Mouse (Mus musculus): ENCODE measurements around the gene Arpc4. TPM values are rescaled to one million over a fixed set of nuclear protein-coding genes. Genes with fewer than 3 reads are reported as not detected.

The Arpc4 gene
- polyA plus RNA-seq, 1 experiment from 2014 or later: 377 TPM

DNA sequence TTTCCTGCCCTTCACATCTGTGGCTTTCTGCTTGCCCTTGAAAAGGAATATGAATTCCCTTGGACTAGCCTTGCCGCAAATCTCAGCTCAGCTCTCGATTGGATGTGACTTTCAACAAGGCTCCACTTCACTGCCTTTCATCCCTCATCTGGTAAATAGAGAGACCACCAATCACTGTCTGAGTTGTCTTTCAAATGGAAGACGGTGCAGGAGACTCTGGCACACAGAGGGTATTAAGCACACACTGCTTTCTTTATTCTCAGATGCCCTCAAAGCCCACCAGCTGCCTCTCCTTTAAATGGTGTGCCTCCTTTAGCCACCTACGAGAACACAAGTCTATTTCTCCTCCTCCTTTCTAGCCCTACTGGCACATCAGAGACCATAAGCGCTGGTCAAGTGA is 9.3 kb upstream of the Arpc4 start:
- Histone ChIP-seq H3K27ac (replicated peaks) (0 out of 2 replicates have a peak overlapping the region, but pooled peaks have one; percentile 5), H3K36me3 (replicated peaks) (peaks cover 69% of the 10 kb centered on the region), H3K27me3 (replicated peaks; ENCODE audit: low read depth, poor library complexity, severe bottlenecking) (no peaks in the 10 kb centered on the region), H3K4me1 (no peaks in the 10 kb centered on the region), H3K4me3 (no peak overlapping the region), H3K9me3 (no peaks in the 10 kb centered on the region)
- DNase-seq (ENCODE audit: low spot score): no peak
- 84% methylated on average over 5 of the region's 5 CpGs for WGBS

- Histone ChIP-seq H3K36me3 (replicated peaks) (peaks cover 87% of the 10 kb centered on the region), H3K9me3 (no peaks in the 10 kb centered on the region), H3K4me1 (no peaks in the 10 kb centered on the region), H3K27me3 (replicated peaks; ENCODE audit: low read depth, poor library complexity, severe bottlenecking) (no peaks in the 10 kb centered on the region), H3K27ac (replicated peaks) (no peak overlapping the region), H3K4me3 (no peak overlapping the region)
- no peak for DNase-seq (ENCODE audit: low spot score)
- WGBS: 92% methylated on average over 20 of the region's 20 CpGs
These were observed 7.6 kb upstream of the Arpc4 start for GRCm38 (mm10) chr6:113370194-113370929.

DNA sequence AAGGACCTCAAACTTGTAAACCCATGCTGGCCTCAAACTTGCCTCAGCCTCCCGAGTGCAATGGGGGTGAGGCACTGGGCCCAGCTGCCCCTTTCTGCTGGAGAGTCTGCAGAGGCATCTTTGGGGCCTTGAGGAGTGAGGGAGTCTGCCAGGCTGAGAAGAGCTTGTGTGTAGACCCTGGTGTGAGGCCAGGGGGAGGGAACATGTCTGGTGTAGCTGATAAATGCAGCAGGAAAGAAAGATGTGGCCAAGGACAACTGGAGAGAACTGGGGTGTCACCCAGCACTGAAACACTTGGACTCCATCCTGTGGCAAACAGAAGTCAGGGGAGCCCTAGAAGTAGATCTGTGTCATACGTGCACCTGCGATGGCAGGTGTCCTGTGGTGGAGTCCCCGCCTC is 4.4 kb upstream of the Arpc4 start:
- no peaks in the 10 kb centered on the region for H3K27me3 ChIP-seq (replicated peaks; ENCODE audit: low read depth, poor library complexity, severe bottlenecking)
- no peak overlapping the region for H3K4me3 ChIP-seq
- peaks cover 13% of the 10 kb centered on the region for H3K4me1 ChIP-seq
- 90% methylated on average over 4 of the region's 4 CpGs for WGBS
- DNase-seq (ENCODE audit: low spot score): no peak
- H3K36me3 ChIP-seq (replicated peaks): peaks cover 76% of the 10 kb centered on the region
- H3K9me3 ChIP-seq: no peaks in the 10 kb centered on the region
- H3K27ac ChIP-seq (replicated peaks): no peak overlapping the region

GRCm38 (mm10) chr6:113377172-113377495 is 781 bp upstream of the Arpc4 start:
- DNase-seq (ENCODE audit: low spot score): no peak
- peak overlapping the region; percentile 86 for H3K4me3 ChIP-seq
- H3K27me3 ChIP-seq (replicated peaks; ENCODE audit: low read depth, poor library complexity, severe bottlenecking): no peaks in the 10 kb centered on the region
- H3K27ac ChIP-seq (replicated peaks): peak overlapping the region; percentile 99
- H3K9me3 ChIP-seq: no peaks in the 10 kb centered on the region
- WGBS: 10% methylated on average over 7 of the region's 7 CpGs
- peaks cover 64% of the 10 kb centered on the region for H3K36me3 ChIP-seq (replicated peaks)
- peaks cover 24% of the 10 kb centered on the region for H3K4me1 ChIP-seq

DNA sequence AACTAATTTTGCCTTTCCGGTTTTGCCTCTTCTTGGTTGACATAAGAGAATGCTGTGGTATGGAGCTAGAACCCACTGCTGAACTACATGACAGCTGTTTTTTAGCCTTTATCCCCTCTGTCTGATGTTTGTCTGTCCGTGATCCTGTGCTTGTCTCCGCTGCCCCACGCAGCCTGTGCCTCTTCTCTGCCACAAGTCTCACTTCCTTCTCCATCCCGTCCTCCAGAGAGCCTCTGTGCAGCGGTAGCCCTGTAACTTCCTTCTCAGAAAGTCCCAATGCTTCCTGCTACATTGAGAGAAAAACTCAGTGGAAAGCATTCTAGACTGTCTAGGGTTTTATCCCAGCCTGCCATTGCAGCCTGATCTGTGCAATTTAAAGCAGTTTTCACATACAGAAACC is 1.3 kb downstream of the Arpc4 start:
- Histone ChIP-seq H3K27me3 (replicated peaks; ENCODE audit: low read depth, poor library complexity, severe bottlenecking) (no peaks in the 10 kb centered on the region), H3K27ac (replicated peaks) (no peak overlapping the region), H3K9me3 (no peaks in the 10 kb centered on the region), H3K36me3 (replicated peaks) (peaks cover 64% of the 10 kb centered on the region), H3K4me1 (peaks cover 24% of the 10 kb centered on the region), H3K4me3 (peak overlapping the region; percentile 86)
- WGBS: 86% methylated on average over 6 of the region's 6 CpGs
- no peak for DNase-seq (ENCODE audit: low spot score)

- Histone ChIP-seq H3K27me3 (replicated peaks; ENCODE audit: low read depth, poor library complexity, severe bottlenecking) (no peaks in the 10 kb centered on the region), H3K4me3 (no peak overlapping the region), H3K9me3 (no peaks in the 10 kb centered on the region), H3K36me3 (replicated peaks) (peaks cover 64% of the 10 kb centered on the region), H3K27ac (replicated peaks) (no peak overlapping the region), H3K4me1 (peaks cover 24% of the 10 kb centered on the region)
- WGBS: 93% methylated on average over 11 of the region's 11 CpGs
- no peak for DNase-seq (ENCODE audit: low spot score)
These were observed 2.6 kb downstream of the Arpc4 start for GRCm38 (mm10) chr6:113380480-113380879.

DNA sequence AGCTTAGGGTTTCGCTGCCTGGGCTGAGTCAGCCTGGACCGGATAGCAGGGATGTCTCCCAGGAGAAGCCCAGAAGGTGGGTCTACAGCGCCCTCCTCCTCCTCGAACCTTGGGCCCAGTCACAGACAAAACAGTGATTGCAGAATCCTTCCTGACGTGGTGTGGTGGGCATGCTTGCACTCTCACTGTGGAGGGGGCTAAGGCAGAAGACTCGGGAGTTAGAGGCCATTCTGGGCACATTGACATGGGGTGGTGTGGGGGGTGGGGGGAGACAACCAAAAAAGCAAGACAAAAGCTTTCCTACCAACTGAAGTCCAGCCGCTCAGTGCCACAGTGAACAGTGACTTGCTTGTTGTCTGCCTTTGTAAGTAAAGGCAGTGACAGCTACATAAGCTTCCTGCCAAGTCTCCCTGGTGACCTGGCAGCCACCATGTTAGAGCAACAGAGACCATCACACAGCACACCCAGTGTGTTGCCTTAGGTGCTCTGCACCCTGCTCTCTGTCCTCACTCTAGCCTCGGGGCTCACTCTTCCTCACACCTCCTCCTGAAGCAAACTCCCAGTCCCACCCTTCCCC is 6.5 kb downstream of the Arpc4 start:
- H3K36me3 ChIP-seq (replicated peaks): peaks cover 98% of the 10 kb centered on the region
- peaks cover under 1% of the 10 kb centered on the region for H3K4me1 ChIP-seq
- no peaks in the 10 kb centered on the region for H3K9me3 ChIP-seq
- H3K4me3 ChIP-seq: no peak overlapping the region
- 90% methylated on average over 8 of the region's 8 CpGs for WGBS
- no peak overlapping the region for H3K27ac ChIP-seq (replicated peaks)
- DNase-seq (ENCODE audit: low spot score): no peak
- H3K27me3 ChIP-seq (replicated peaks; ENCODE audit: low read depth, poor library complexity, severe bottlenecking): no peaks in the 10 kb centered on the region

- 89% methylated on average over 11 of the region's 11 CpGs for WGBS
- H3K4me3 ChIP-seq: no peak overlapping the region
- H3K27ac ChIP-seq (replicated peaks): no peak overlapping the region
- H3K4me1 ChIP-seq: no peaks in the 10 kb centered on the region
- DNase-seq (ENCODE audit: low spot score): no peak
- no peaks in the 10 kb centered on the region for H3K27me3 ChIP-seq (replicated peaks; ENCODE audit: low read depth, poor library complexity, severe bottlenecking)
- peaks cover 100% of the 10 kb centered on the region for H3K36me3 ChIP-seq (replicated peaks)
- H3K9me3 ChIP-seq: no peaks in the 10 kb centered on the region
These were observed 7.3 kb downstream of the Arpc4 start for GRCm38 (mm10) chr6:113385160-113385714.

GRCm38 (mm10) chr6:113386025-113386424 is 8.1 kb downstream of the Arpc4 start:
- H3K4me1 ChIP-seq: no peaks in the 10 kb centered on the region
- H3K4me3 ChIP-seq: no peak overlapping the region
- peaks cover 3% of the 10 kb centered on the region; the same call in 1 of the 2 replicates for H3K27me3 ChIP-seq (replicated peaks; ENCODE audit: low read depth, poor library complexity, severe bottlenecking)
- DNase-seq (ENCODE audit: low spot score): no peak
- WGBS: 86% methylated on average over 3 of the region's 3 CpGs
- peaks cover 100% of the 10 kb centered on the region for H3K36me3 ChIP-seq (replicated peaks)
- H3K27ac ChIP-seq (replicated peaks): no peak overlapping the region
- no peaks in the 10 kb centered on the region for H3K9me3 ChIP-seq

GRCm38 (mm10) chr6:113388960-113389359 is 11.0 kb downstream of the Arpc4 start, which contains the start of gene Ttll3:
TSS of gene Ttll3 (plus strand) at chr6:113389260.
- H3K27me3 ChIP-seq (replicated peaks; ENCODE audit: low read depth, poor library complexity, severe bottlenecking): peaks cover 14% of the 10 kb centered on the region
- no peak for DNase-seq (ENCODE audit: low spot score)
- H3K4me1 ChIP-seq: peaks cover 20% of the 10 kb centered on the region
- H3K27ac ChIP-seq (replicated peaks): no peak within 1 kb of the TSS
- H3K36me3 ChIP-seq (replicated peaks): peaks cover 73% of the 10 kb centered on the region
- no peak within 1 kb of the TSS for H3K4me3 ChIP-seq
- WGBS: 81% methylated on average over 8 of the region's 8 CpGs
- H3K9me3 ChIP-seq: no peaks in the 10 kb centered on the region

GRCm38 (mm10) chr6:113390715-113391114 is 12.8 kb downstream of the Arpc4 start:
- peaks cover 20% of the 10 kb centered on the region for H3K4me1 ChIP-seq
- H3K4me3 ChIP-seq: no peak overlapping the region
- 90% methylated on average over 3 of the region's 3 CpGs for WGBS
- H3K9me3 ChIP-seq: no peaks in the 10 kb centered on the region
- no peak for DNase-seq (ENCODE audit: low spot score)
- H3K27ac ChIP-seq (replicated peaks): no peak overlapping the region
- peaks cover 67% of the 10 kb centered on the region for H3K36me3 ChIP-seq (replicated peaks)
- peaks cover 14% of the 10 kb centered on the region for H3K27me3 ChIP-seq (replicated peaks; ENCODE audit: low read depth, poor library complexity, severe bottlenecking)

DNA sequence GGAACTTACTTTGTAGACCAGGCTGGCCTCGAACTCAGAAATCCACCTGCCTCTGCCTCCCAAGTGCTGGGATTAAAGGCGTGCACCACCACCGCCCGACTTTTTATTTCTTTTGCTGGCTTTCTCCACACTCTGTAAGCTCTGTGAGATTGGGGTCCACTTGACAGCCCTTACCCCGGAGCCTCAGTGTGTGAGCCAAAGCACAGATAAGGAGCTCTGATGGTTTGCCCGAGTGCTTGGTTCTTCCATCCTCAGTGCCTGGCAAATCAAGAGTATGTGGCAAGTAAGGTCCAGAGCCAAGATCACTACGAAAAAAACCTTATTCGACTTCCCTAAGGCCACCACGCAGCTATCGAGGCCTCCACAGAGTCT is 14.1 kb downstream of the Arpc4 start:
- Histone ChIP-seq H3K36me3 (replicated peaks) (peaks cover 55% of the 10 kb centered on the region), H3K27ac (replicated peaks) (peak overlapping the region; percentile 84), H3K9me3 (no peaks in the 10 kb centered on the region), H3K27me3 (replicated peaks; ENCODE audit: low read depth, poor library complexity, severe bottlenecking) (peaks cover 14% of the 10 kb centered on the region), H3K4me3 (peak overlapping the region; percentile 67), H3K4me1 (peaks cover 20% of the 10 kb centered on the region)
- no peak for DNase-seq (ENCODE audit: low spot score)
- WGBS: 35% methylated on average over 10 of the region's 10 CpGs
